Mouse (Mus musculus): ENCODE data around the gene Ccl17. TPM values are rescaled to one million over a fixed set of nuclear protein-coding genes. Genes with fewer than 3 reads are reported as not detected.
A peak's percentile ranks its signal among the peaks of the same experiment; 100 is the strongest.

Gene Ccl17
- polyA plus RNA-seq, 1 experiment from 2014 or later = not detected

GRCm38 (mm10) chr8:94803551-94803950 lies 6.7 kb upstream of the Ccl17 start:
- Histone ChIP-seq H3K27me3 (ENCODE audit: control insufficient read depth, insufficient read depth, low read depth, low read length) (no peaks in the 10 kb centered on the region), H3K4me3 (ENCODE audit: low read length) (no peak overlapping the region), H3K4me1 (replicated peaks; ENCODE audit: control insufficient read depth, insufficient read depth, low read length) (no peaks in the 10 kb centered on the region), H3K9ac (ENCODE audit: low read length) (no peak overlapping the region), H3K36me3 (ENCODE audit: control insufficient read depth, insufficient read depth, low read length) (no peaks in the 10 kb centered on the region), H3K27ac (ENCODE audit: low read length) (no peak overlapping the region), H3K4me2 (ENCODE audit: low read depth, low read length) (no peak overlapping the region), H3K9me3 (ENCODE audit: control insufficient read depth, low read length) (no peaks in the 10 kb centered on the region)
- 65% methylated on average over 6 of the region's 6 CpGs for WGBS
- no peak for ATAC-seq (ENCODE audit: low read depth)

GRCm38 (mm10) chr8:94804546-94805340 lies 5.5 kb upstream of the Ccl17 start:
- ATAC-seq (ENCODE audit: low read depth) = no peak
- H3K9ac ChIP-seq (ENCODE audit: low read length) = no peak overlapping the region
- WGBS = 55% methylated on average over 10 of the region's 10 CpGs
- no peak overlapping the region for H3K4me2 ChIP-seq (ENCODE audit: low read depth, low read length)
- no peaks in the 10 kb centered on the region for H3K4me1 ChIP-seq (replicated peaks; ENCODE audit: control insufficient read depth, insufficient read depth, low read length)
- H3K4me3 ChIP-seq (ENCODE audit: low read length) = no peak overlapping the region
- H3K36me3 ChIP-seq (ENCODE audit: control insufficient read depth, insufficient read depth, low read length) = no peaks in the 10 kb centered on the region
- no peaks in the 10 kb centered on the region for H3K9me3 ChIP-seq (ENCODE audit: control insufficient read depth, low read length)
- no peak overlapping the region for H3K27ac ChIP-seq (ENCODE audit: low read length)
- H3K27me3 ChIP-seq (ENCODE audit: control insufficient read depth, insufficient read depth, low read depth, low read length) = no peaks in the 10 kb centered on the region

- Histone ChIP-seq H3K9me3 (ENCODE audit: control insufficient read depth, low read length) (no peaks in the 10 kb centered on the region), H3K36me3 (ENCODE audit: control insufficient read depth, insufficient read depth, low read length) (no peaks in the 10 kb centered on the region), H3K4me1 (replicated peaks; ENCODE audit: control insufficient read depth, insufficient read depth, low read length) (no peaks in the 10 kb centered on the region), H3K4me2 (ENCODE audit: low read depth, low read length) (no peak overlapping the region), H3K4me3 (ENCODE audit: low read length) (no peak overlapping the region), H3K9ac (ENCODE audit: low read length) (no peak overlapping the region), H3K27ac (ENCODE audit: low read length) (no peak overlapping the region), H3K27me3 (ENCODE audit: control insufficient read depth, insufficient read depth, low read depth, low read length) (no peaks in the 10 kb centered on the region)
- 56% methylated on average over 4 of the region's 4 CpGs for WGBS
- ATAC-seq (ENCODE audit: low read depth) = no peak
Observed at GRCm38 (mm10) chr8:94805811-94806210, 4.4 kb upstream of the Ccl17 start.

- Histone ChIP-seq H3K9me3 (ENCODE audit: control insufficient read depth, low read length) (no peaks in the 10 kb centered on the region), H3K4me1 (replicated peaks; ENCODE audit: control insufficient read depth, insufficient read depth, low read length) (no peaks in the 10 kb centered on the region), H3K9ac (ENCODE audit: low read length) (no peak overlapping the region), H3K4me2 (ENCODE audit: low read depth, low read length) (no peak overlapping the region), H3K27me3 (ENCODE audit: control insufficient read depth, insufficient read depth, low read depth, low read length) (no peaks in the 10 kb centered on the region), H3K27ac (ENCODE audit: low read length) (no peak overlapping the region), H3K36me3 (ENCODE audit: control insufficient read depth, insufficient read depth, low read length) (no peaks in the 10 kb centered on the region), H3K4me3 (ENCODE audit: low read length) (no peak overlapping the region)
- ATAC-seq (ENCODE audit: low read depth) = no peak
- 56% methylated on average over 7 of the region's 7 CpGs for WGBS
Observed at GRCm38 (mm10) chr8:94807506-94807905, 2.7 kb upstream of the Ccl17 start.

GRCm38 (mm10) chr8:94808372-94808771 lies 1.9 kb upstream of the Ccl17 start:
- Histone ChIP-seq H3K36me3 (ENCODE audit: control insufficient read depth, insufficient read depth, low read length) (no peaks in the 10 kb centered on the region), H3K27me3 (ENCODE audit: control insufficient read depth, insufficient read depth, low read depth, low read length) (no peaks in the 10 kb centered on the region), H3K4me2 (ENCODE audit: low read depth, low read length) (no peak overlapping the region), H3K4me3 (ENCODE audit: low read length) (no peak overlapping the region), H3K4me1 (replicated peaks; ENCODE audit: control insufficient read depth, insufficient read depth, low read length) (no peaks in the 10 kb centered on the region), H3K9me3 (ENCODE audit: control insufficient read depth, low read length) (no peaks in the 10 kb centered on the region), H3K9ac (ENCODE audit: low read length) (no peak overlapping the region), H3K27ac (ENCODE audit: low read length) (no peak overlapping the region)
- no peak for ATAC-seq (ENCODE audit: low read depth)
- 76% methylated on average over 6 of the region's 6 CpGs for WGBS

- no peak for ATAC-seq (ENCODE audit: low read depth)
- Histone ChIP-seq H3K36me3 (ENCODE audit: control insufficient read depth, insufficient read depth, low read length) (no peaks in the 10 kb centered on the region), H3K4me1 (replicated peaks; ENCODE audit: control insufficient read depth, insufficient read depth, low read length) (no peaks in the 10 kb centered on the region), H3K4me2 (ENCODE audit: low read depth, low read length) (no peak overlapping the region), H3K27me3 (ENCODE audit: control insufficient read depth, insufficient read depth, low read depth, low read length) (no peaks in the 10 kb centered on the region), H3K9ac (ENCODE audit: low read length) (no peak overlapping the region), H3K4me3 (ENCODE audit: low read length) (no peak overlapping the region), H3K27ac (ENCODE audit: low read length) (no peak overlapping the region), H3K9me3 (ENCODE audit: control insufficient read depth, low read length) (no peaks in the 10 kb centered on the region)
- WGBS = 68% methylated on average over 5 of the region's 5 CpGs
Observed at GRCm38 (mm10) chr8:94810855-94811254, 602 bp downstream of the Ccl17 start.

- 60% methylated on average over 6 of the region's 6 CpGs for WGBS
- no peaks in the 10 kb centered on the region for H3K4me1 ChIP-seq (replicated peaks; ENCODE audit: control insufficient read depth, insufficient read depth, low read length)
Observed at GRCm38 (mm10) chr8:94811654-94812053, 1.4 kb downstream of the Ccl17 start.

GRCm38 (mm10) chr8:94812645-94813098 lies 2.4 kb downstream of the Ccl17 start:
- Histone ChIP-seq H3K9me3 (ENCODE audit: control insufficient read depth, low read length) (no peaks in the 10 kb centered on the region), H3K36me3 (ENCODE audit: control insufficient read depth, insufficient read depth, low read length) (no peaks in the 10 kb centered on the region), H3K9ac (ENCODE audit: low read length) (no peak overlapping the region), H3K4me3 (ENCODE audit: low read length) (no peak overlapping the region), H3K27ac (ENCODE audit: low read length) (no peak overlapping the region), H3K27me3 (ENCODE audit: control insufficient read depth, insufficient read depth, low read depth, low read length) (no peaks in the 10 kb centered on the region), H3K4me2 (ENCODE audit: low read depth, low read length) (0 out of 2 replicates have a peak overlapping the region, but pooled peaks have one; percentile 12), H3K4me1 (replicated peaks; ENCODE audit: control insufficient read depth, insufficient read depth, low read length) (no peaks in the 10 kb centered on the region)
- peak; percentile 63 for ATAC-seq (ENCODE audit: low read depth)
- WGBS = 28% methylated on average over 6 of the region's 6 CpGs

More at GRCm38 (mm10) chr8:94811654-94812053, 1.4 kb downstream of the Ccl17 start:
- no peak for ATAC-seq (ENCODE audit: low read depth)
- H3K9ac ChIP-seq (ENCODE audit: low read length) = no peak overlapping the region
- H3K9me3 ChIP-seq (ENCODE audit: control insufficient read depth, low read length) = no peaks in the 10 kb centered on the region
- H3K27ac ChIP-seq (ENCODE audit: low read length) = no peak overlapping the region
- H3K4me3 ChIP-seq (ENCODE audit: low read length) = no peak overlapping the region
- H3K36me3 ChIP-seq (ENCODE audit: control insufficient read depth, insufficient read depth, low read length) = no peaks in the 10 kb centered on the region
- H3K27me3 ChIP-seq (ENCODE audit: control insufficient read depth, insufficient read depth, low read depth, low read length) = no peaks in the 10 kb centered on the region
- H3K4me2 ChIP-seq (ENCODE audit: low read depth, low read length) = no peak overlapping the region

- H3K4me1 ChIP-seq (replicated peaks; ENCODE audit: control insufficient read depth, insufficient read depth, low read length) = no peaks in the 10 kb centered on the region
- H3K4me3 ChIP-seq (ENCODE audit: low read length) = no peak overlapping the region
- H3K4me2 ChIP-seq (ENCODE audit: low read depth, low read length) = no peak overlapping the region
- ATAC-seq (ENCODE audit: low read depth) = no peak
- H3K9me3 ChIP-seq (ENCODE audit: control insufficient read depth, low read length) = no peaks in the 10 kb centered on the region
- no peaks in the 10 kb centered on the region for H3K36me3 ChIP-seq (ENCODE audit: control insufficient read depth, insufficient read depth, low read length)
- H3K27ac ChIP-seq (ENCODE audit: low read length) = no peak overlapping the region
- no peak overlapping the region for H3K9ac ChIP-seq (ENCODE audit: low read length)
- WGBS = 0% methylated on average over 1 of the region's 1 CpGs
- no peaks in the 10 kb centered on the region for H3K27me3 ChIP-seq (ENCODE audit: control insufficient read depth, insufficient read depth, low read depth, low read length)
Observed at GRCm38 (mm10) chr8:94814556-94814955, 4.3 kb downstream of the Ccl17 start.
